Mouse (Mus musculus) liver, postnatal 0 days (tissue): ENCODE measurements around the gene Gm29797.
A peak's percentile ranks its signal among the peaks of the same experiment; 100 is the strongest.

Experiments
- CTCF ChIP-seq: sonication (generic); IDR thresholded peaks from 2 replicates; pipeline ENCODE4 v1.5.1; 2016; ENCODE audit warnings: antibody characterized with exemption, low read depth
- EP300 ChIP-seq: IDR thresholded peaks from 2 replicates; pipeline ENCODE4 v1.6.1; 2016; ENCODE audit warnings: antibody characterized with exemption, low read depth, mild to moderate bottlenecking

DNA sequence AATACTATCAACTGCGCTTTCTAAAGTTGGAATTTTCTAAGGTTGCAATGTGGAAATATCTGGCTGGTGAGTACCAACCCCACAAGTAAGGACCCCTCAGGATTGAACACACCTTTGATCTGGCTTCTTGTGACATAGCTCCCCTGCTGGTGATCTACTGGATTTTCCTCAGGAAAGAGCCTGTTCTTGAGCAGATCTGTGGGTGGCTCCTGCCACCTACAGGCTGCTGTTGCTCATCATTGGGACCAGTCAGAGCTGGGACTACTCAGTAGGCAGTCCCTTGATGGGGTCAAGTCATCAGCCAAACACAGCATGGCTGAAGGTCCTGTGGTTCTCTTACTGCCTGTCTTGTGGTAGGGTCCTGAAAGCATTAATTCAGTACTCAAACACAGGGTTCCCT, 21.9 kb downstream of the Gm29797 start:
- peak; percentile 98 for TF ChIP-seq CTCF
- no peak for TF ChIP-seq EP300
